Mouse (Mus musculus): ENCODE results near the gene Atxn2.

DNA sequence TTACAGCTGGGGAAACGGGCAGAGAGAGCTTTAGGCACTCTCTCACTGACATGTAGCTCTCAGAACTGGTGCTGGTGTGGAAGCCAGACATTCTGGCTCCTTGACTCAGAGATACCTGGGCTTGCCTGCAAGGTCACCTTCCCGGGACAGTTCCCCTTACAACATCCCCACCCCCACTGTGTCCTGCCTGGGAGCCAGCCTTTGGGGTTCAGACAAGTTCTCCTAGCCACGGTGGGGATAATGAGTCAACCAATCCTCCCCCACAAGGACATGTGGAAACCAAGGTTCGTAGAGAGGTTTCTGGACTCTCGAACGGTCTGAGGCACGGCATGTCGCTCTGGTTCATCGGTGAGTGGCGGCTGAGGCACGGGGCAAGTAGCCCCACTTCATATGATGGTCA lies 145.6 kb downstream of the Atxn2 start:
- no peak for TF ChIP-seq CTCF (IDR thresholded peaks at IDR 0.05; ENCODE audit: low read depth)
- TF ChIP-seq EP300 (IDR thresholded peaks at IDR 0.05; ENCODE audit: low read depth) = no peak

All from liver, postnatal 0 days (tissue).